ENCODE assay signal across 9 mouse cellular contexts in genomic region chrX:152151709-152152108, GRCm38 (mm10). TPM values are rescaled to one million over a fixed set of nuclear protein-coding genes. Genes with fewer than 3 reads are reported as not detected.
DNase-seq lines count a peak whose midpoint lies in the region; ATAC-seq and TF ChIP-seq lines count a peak whose summit lies in the region.
"Had no signal": no experiment of that assay in that cellular context is flagged by ENCODE, and none has a peak within 500 bp of the region (broad histone marks: within the 10 kb centered on the region; RNA-seq: fewer than 3 reads in every experiment).

No protein-coding gene starts in this region.

- H3K36me3 ChIP-seq in liver, embryonic 11.5 days (ENCODE audit: control insufficient read depth, insufficient read depth, low read length), result no peaks in the 10 kb centered on the region
- H3K36me3 ChIP-seq in limb, embryonic 14.5 days (ENCODE audit: control insufficient read depth, insufficient read depth, low read length), result no peaks in the 10 kb centered on the region
- H3K36me3 ChIP-seq in neural tube, embryonic 13.5 days, result no peaks in the 10 kb centered on the region
- H3K36me3 ChIP-seq: limb, embryonic 12.5 days had no signal

- intact Hi-C loops in gastrocnemius, postnatal 14 days (cut with DNase I; ENCODE audit: low total_unique reads), result loop anchor here (10.0 kb wide), 1 partner anchor 207 kb away; no protein-coding TSS in a partner anchor

- no peak overlapping the region for H3K27ac ChIP-seq in liver, embryonic 11.5 days (ENCODE audit: low read depth, low read length)
- H3K27ac ChIP-seq in limb, embryonic 14.5 days (replicated peaks; ENCODE audit: low read depth, low read length), result no peak overlapping the region
- no peak overlapping the region for H3K27ac ChIP-seq in neural tube, embryonic 13.5 days (replicated peaks)
- H3K27ac ChIP-seq: limb, embryonic 12.5 days had no signal

- H3K9ac ChIP-seq in liver, embryonic 11.5 days (ENCODE audit: low read depth, low read length), result no peak overlapping the region
- no peak overlapping the region for H3K9ac ChIP-seq in limb, embryonic 14.5 days (ENCODE audit: low read depth, low read length, severe bottlenecking)
- no peak overlapping the region for H3K9ac ChIP-seq in neural tube, embryonic 13.5 days
- H3K9ac ChIP-seq: limb, embryonic 12.5 days had no signal

- no peaks in the 10 kb centered on the region for H3K9me3 ChIP-seq in liver, embryonic 11.5 days (ENCODE audit: control insufficient read depth, low read length)
- H3K9me3 ChIP-seq in limb, embryonic 14.5 days (ENCODE audit: control insufficient read depth, low read length), result no peaks in the 10 kb centered on the region
- no peaks in the 10 kb centered on the region for H3K9me3 ChIP-seq in neural tube, embryonic 13.5 days
- H3K9me3 ChIP-seq: limb, embryonic 12.5 days had no signal

- no peak overlapping the region for H3K4me3 ChIP-seq in liver, embryonic 11.5 days (ENCODE audit: low read depth, low read length)
- H3K4me3 ChIP-seq in limb, embryonic 14.5 days (replicated peaks; ENCODE audit: low read length), result no peak overlapping the region
- no peak overlapping the region for H3K4me3 ChIP-seq in neural tube, embryonic 13.5 days
- H3K4me3 ChIP-seq: limb, embryonic 12.5 days had no signal

- WGBS in liver, embryonic 11.5 days, result 12% methylated on average over 6 of the region's 6 CpGs
- 17% methylated on average over 6 of the region's 6 CpGs for WGBS in limb, embryonic 14.5 days
- 12% methylated on average over 6 of the region's 6 CpGs for WGBS in neural tube, embryonic 13.5 days

- H3K27me3 ChIP-seq in liver, embryonic 11.5 days (replicated peaks; ENCODE audit: control insufficient read depth, insufficient read depth, low read length), result peaks cover 32% of the 10 kb centered on the region
- H3K27me3 ChIP-seq in limb, embryonic 14.5 days (ENCODE audit: control insufficient read depth, insufficient read depth, low read length), result peaks cover 3% of the 10 kb centered on the region; the same call in 1 of the 2 replicates
- peaks cover 91% of the 10 kb centered on the region for H3K27me3 ChIP-seq in neural tube, embryonic 13.5 days

- peak; percentile 40 for DNase-seq in liver
- no peak for DNase-seq in liver, embryonic 11.5 days (ENCODE audit: low spot score)
- peak; percentile 40 for DNase-seq in MEL-GATA-1-ER (ENCODE audit: extremely low read depth, low read depth)
- peak; percentile 76 for DNase-seq in cerebellum, adult 9-10 months
- DNase-seq in gastrocnemius, postnatal 14 days, result peak; percentile 22
- peak; percentile 69 for DNase-seq in limb, embryonic 14.5 days (ENCODE audit: low spot score)
- DNase-seq in urinary bladder, postnatal 10 days (ENCODE audit: low spot score), result no peak

- H3K4me2 ChIP-seq in liver, embryonic 11.5 days, result no peak overlapping the region
- no peak overlapping the region for H3K4me2 ChIP-seq in limb, embryonic 14.5 days (replicated peaks; ENCODE audit: low read depth, low read length, severe bottlenecking)
- H3K4me2 ChIP-seq in neural tube, embryonic 13.5 days, result no peak overlapping the region
- H3K4me2 ChIP-seq: limb, embryonic 12.5 days had no signal

- no peaks in the 10 kb centered on the region for H3K4me1 ChIP-seq in liver, embryonic 11.5 days (replicated peaks; ENCODE audit: control insufficient read depth, insufficient read depth, low read length)
- no peaks in the 10 kb centered on the region for H3K4me1 ChIP-seq in limb, embryonic 14.5 days (ENCODE audit: control insufficient read depth, insufficient read depth, low read length)
- H3K4me1 ChIP-seq in neural tube, embryonic 13.5 days (replicated peaks), result 0 out of 2 replicates have a peak, but pooled peaks cover 4% of the 10 kb centered on the region
- H3K4me1 ChIP-seq: limb, embryonic 12.5 days had no signal

- no peak for ATAC-seq in liver, embryonic 11.5 days (replicated peaks; ENCODE audit: low FRiP score)
- ATAC-seq in limb, embryonic 14.5 days (ENCODE audit: low FRiP score, low read depth), result no peak
- 0 out of 2 replicates have a peak, but pooled peaks have one; percentile 47 for ATAC-seq in neural tube, embryonic 13.5 days (ENCODE audit: low read depth)

- no peak for TF ChIP-seq POLR2A in limb, embryonic 14.5 days (IDR thresholded peaks at IDR 0.05; ENCODE audit: borderline replicate concordance, extremely low read depth, insufficient read depth, insufficient read length)

RNA-seq across cellular contexts. Expression of gene Iqsec2, which starts 7.6 kb away (rescaled TPM):
- polyA plus RNA-seq in liver, embryonic 11.5 days (2014; fragmentation: Nextera tagmentation; extraction: Ambion mirVana), result 0.86 and 1.8 TPM in 2 replicates
- 10 to 100 TPM; 15.7 to 18.3 TPM for total RNA-seq in gastrocnemius, postnatal 14 days (2021)
- 9.1 and 11.5 TPM in 2 replicates for polyA plus RNA-seq in limb, embryonic 14.5 days (2012; rRNA removed)
- 4.3 TPM in 2 replicates for polyA plus RNA-seq in limb, embryonic 14.5 days (2014; fragmentation: Nextera tagmentation; extraction: Ambion mirVana)
- polyA plus RNA-seq in neural tube, embryonic 13.5 days (2015; fragmentation: Nextera tagmentation; extraction: Ambion mirVana), result 4.7 and 7.4 TPM in 2 replicates

Comparison
In these comparisons a context has a peak if more than half of its experiments do, and no peak if none do; other contexts are left out.
1. DNase-seq: peak in liver (single experiment), MEL-GATA-1-ER (single experiment), cerebellum, adult 9-10 months (single experiment), gastrocnemius, postnatal 14 days (single experiment) and limb, embryonic 14.5 days (single experiment); none in liver, embryonic 11.5 days (single experiment) and urinary bladder, postnatal 10 days (single experiment).